Mouse (Mus musculus): ENCODE measurements at regions not wholly inside any gene's neighbourhood (a gene's known extent, or its start where the extent isn't known, plus 50 kb on each side); places are given as distances from the start of the nearest gene placed in this dataset.

- TF ChIP-seq CTCF (IDR thresholded peaks at IDR 0.05; ENCODE audit: control insufficient read depth, insufficient read depth, low read length), result no peak
- no peak for TF ChIP-seq POLR2A (IDR thresholded peaks at IDR 0.05; ENCODE audit: borderline replicate concordance, control insufficient read depth, low read depth, low read length)
Observed at GRCm38 (mm10) chr15:96776476-96777075, 77.0 kb upstream of the Slc38a2 start.

All from bone marrow, adult 2 months (tissue).